Mouse (Mus musculus): ENCODE data around the gene Atpaf1. TPM values are rescaled to one million over a fixed set of nuclear protein-coding genes. Genes with fewer than 3 reads are reported as not detected.

Gene Atpaf1
- total and polyA plus RNA-seq, 2 experiments: 16.5 to 23.4 TPM

DNA sequence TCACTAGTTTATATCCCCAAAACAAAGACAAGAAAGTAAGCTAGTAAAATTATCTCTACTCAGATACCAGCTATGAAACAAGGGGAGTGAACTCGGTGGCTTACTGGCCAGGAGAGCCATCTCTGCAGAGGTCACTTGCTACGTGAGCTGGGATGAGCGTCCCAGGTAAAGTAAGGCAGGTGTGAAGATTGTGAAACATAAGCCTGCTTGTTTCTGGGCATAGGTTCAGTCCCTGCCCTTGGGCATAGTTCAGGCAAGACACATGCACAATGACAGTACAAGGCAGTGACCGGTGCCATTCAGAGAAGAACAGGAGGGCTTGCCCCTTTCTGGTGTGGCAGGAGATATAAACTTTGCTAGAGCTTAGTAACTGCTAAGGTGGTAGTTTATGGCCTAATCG, 31.0 kb downstream of the Atpaf1 start:
- Histone ChIP-seq H3K4me3 (ENCODE audit: insufficient read depth, low read depth, low read length) (no peak overlapping the region), H3K79me2 (ENCODE audit: control insufficient read depth, insufficient read depth, low read length) (no peaks in the 10 kb centered on the region), H3K9ac (ENCODE audit: low read depth, low read length) (no peak overlapping the region), H3K4me1 (ENCODE audit: control insufficient read depth, insufficient read depth, low read length) (no peaks in the 10 kb centered on the region), H3K27me3 (ENCODE audit: control insufficient read depth, insufficient read depth, low read length) (no peaks in the 10 kb centered on the region), H3K36me3 (ENCODE audit: control insufficient read depth, insufficient read depth, low read length) (peaks cover 16% of the 10 kb centered on the region), H3K27ac (replicated peaks; ENCODE audit: insufficient read depth, low read depth, low read length) (no peak overlapping the region)
- TF ChIP-seq POLR2A (IDR thresholded peaks at IDR 0.05; ENCODE audit: extremely low read depth, insufficient read depth, low read length) (no peak), CTCF (IDR thresholded peaks at IDR 0.05; ENCODE audit: low read depth, low read length) (no peak)
- DNase-seq (ENCODE audit: extremely low read depth, low read depth, low spot score): peak; percentile 68
- 56% methylated on average over 5 of the region's 5 CpGs for whole genome bisulfite sequencing

- no peaks in the 10 kb centered on the region; the same call in none of the 2 replicates for H3K4me1 ChIP-seq (ENCODE audit: control insufficient read depth, insufficient read depth, low read length)
- 93% methylated on average over 3 of the region's 3 CpGs for WGBS
- H3K4me3 ChIP-seq (ENCODE audit: insufficient read depth, low read depth, low read length): no peak overlapping the region
- H3K27me3 ChIP-seq (ENCODE audit: control insufficient read depth, insufficient read depth, low read length): no peaks in the 10 kb centered on the region
- TF ChIP-seq POLR2A (IDR thresholded peaks at IDR 0.05; ENCODE audit: extremely low read depth, insufficient read depth, low read length): no peak
- TF ChIP-seq CTCF (IDR thresholded peaks at IDR 0.05; ENCODE audit: low read depth, low read length): no peak
- no peaks in the 10 kb centered on the region for H3K79me2 ChIP-seq (ENCODE audit: control insufficient read depth, insufficient read depth, low read length)
- no peak overlapping the region for H3K9ac ChIP-seq (ENCODE audit: low read depth, low read length)
- no peaks in the 10 kb centered on the region; the same call in 1 of the 2 replicates for H3K36me3 ChIP-seq (ENCODE audit: control insufficient read depth, insufficient read depth, low read length)
- no peak for DNase-seq (ENCODE audit: extremely low read depth, low read depth, low spot score)
- no peak overlapping the region for H3K27ac ChIP-seq (replicated peaks; ENCODE audit: insufficient read depth, low read depth, low read length)
Measured at GRCm38 (mm10) chr4:115820199-115820598, 35.6 kb downstream of the Atpaf1 start.

- H3K79me2 ChIP-seq (ENCODE audit: control insufficient read depth, insufficient read depth, low read length): no peaks in the 10 kb centered on the region
- no peak for TF ChIP-seq POLR2A (IDR thresholded peaks at IDR 0.05; ENCODE audit: extremely low read depth, insufficient read depth, low read length)
- TF ChIP-seq CTCF (IDR thresholded peaks at IDR 0.05; ENCODE audit: low read depth, low read length): no peak
- H3K36me3 ChIP-seq (ENCODE audit: control insufficient read depth, insufficient read depth, low read length): no peaks in the 10 kb centered on the region; the same call in 1 of the 2 replicates
- H3K4me3 ChIP-seq (ENCODE audit: insufficient read depth, low read depth, low read length): no peak overlapping the region
- H3K9ac ChIP-seq (ENCODE audit: low read depth, low read length): no peak overlapping the region
- no peak for DNase-seq (ENCODE audit: extremely low read depth, low read depth, low spot score)
- 97% methylated on average over 3 of the region's 3 CpGs for WGBS
- no peaks in the 10 kb centered on the region; the same call in none of the 2 replicates for H3K4me1 ChIP-seq (ENCODE audit: control insufficient read depth, insufficient read depth, low read length)
- no peaks in the 10 kb centered on the region for H3K27me3 ChIP-seq (ENCODE audit: control insufficient read depth, insufficient read depth, low read length)
- no peak overlapping the region for H3K27ac ChIP-seq (replicated peaks; ENCODE audit: insufficient read depth, low read depth, low read length)
Measured at GRCm38 (mm10) chr4:115820944-115821343, 36.3 kb downstream of the Atpaf1 start.

DNA sequence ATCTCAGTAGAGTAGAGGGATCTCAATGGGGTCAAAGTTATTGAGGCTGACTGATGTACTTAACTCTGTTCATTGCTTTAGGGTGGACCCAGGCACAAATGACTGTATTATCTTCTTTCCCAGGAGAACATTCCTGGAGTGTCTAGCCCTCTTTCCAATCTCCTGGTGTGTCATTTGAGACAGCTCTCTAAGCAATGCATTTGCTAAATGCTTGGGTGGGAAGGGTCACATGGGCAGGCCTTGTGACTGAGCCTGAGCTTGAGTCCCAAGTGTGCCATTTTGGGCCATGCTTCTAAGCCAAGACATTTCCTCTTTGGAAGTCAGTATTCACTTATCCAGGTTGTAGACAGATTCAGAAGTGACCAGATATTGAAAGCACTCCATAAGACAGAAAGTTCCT, 36.8 kb downstream of the Atpaf1 start:
- Histone ChIP-seq H3K9ac (ENCODE audit: low read depth, low read length) (no peak overlapping the region), H3K79me2 (ENCODE audit: control insufficient read depth, insufficient read depth, low read length) (no peaks in the 10 kb centered on the region), H3K4me1 (ENCODE audit: control insufficient read depth, insufficient read depth, low read length) (no peaks in the 10 kb centered on the region; the same call in none of the 2 replicates), H3K4me3 (ENCODE audit: insufficient read depth, low read depth, low read length) (no peak overlapping the region), H3K36me3 (ENCODE audit: control insufficient read depth, insufficient read depth, low read length) (no peaks in the 10 kb centered on the region; the same call in 1 of the 2 replicates), H3K27me3 (ENCODE audit: control insufficient read depth, insufficient read depth, low read length) (no peaks in the 10 kb centered on the region), H3K27ac (replicated peaks; ENCODE audit: insufficient read depth, low read depth, low read length) (no peak overlapping the region)
- TF ChIP-seq POLR2A (IDR thresholded peaks at IDR 0.05; ENCODE audit: extremely low read depth, insufficient read depth, low read length): no peak
- no peak for TF ChIP-seq CTCF (IDR thresholded peaks at IDR 0.05; ENCODE audit: low read depth, low read length)
- DNase-seq (ENCODE audit: extremely low read depth, low read depth, low spot score): no peak

- H3K4me3 ChIP-seq (ENCODE audit: insufficient read depth, low read depth, low read length): no peak overlapping the region
- H3K79me2 ChIP-seq (ENCODE audit: control insufficient read depth, insufficient read depth, low read length): no peaks in the 10 kb centered on the region
- no peak overlapping the region for H3K27ac ChIP-seq (replicated peaks; ENCODE audit: insufficient read depth, low read depth, low read length)
- peaks cover under 1% of the 10 kb centered on the region for H3K4me1 ChIP-seq (ENCODE audit: control insufficient read depth, insufficient read depth, low read length)
- H3K9ac ChIP-seq (ENCODE audit: low read depth, low read length): no peak overlapping the region
- H3K27me3 ChIP-seq (ENCODE audit: control insufficient read depth, insufficient read depth, low read length): no peaks in the 10 kb centered on the region
- H3K36me3 ChIP-seq (ENCODE audit: control insufficient read depth, insufficient read depth, low read length): no peaks in the 10 kb centered on the region; the same call in 1 of the 2 replicates
- DNase-seq (ENCODE audit: extremely low read depth, low read depth, low spot score): peak; percentile 47
- TF ChIP-seq POLR2A (IDR thresholded peaks at IDR 0.05; ENCODE audit: extremely low read depth, insufficient read depth, low read length) (no peak), CTCF (IDR thresholded peaks at IDR 0.05; ENCODE audit: low read depth, low read length) (no peak)
- WGBS: 26% methylated on average over 3 of the region's 3 CpGs
Measured at GRCm38 (mm10) chr4:115821928-115822327, 37.3 kb downstream of the Atpaf1 start.

GRCm38 (mm10) chr4:115824178-115824577, 39.6 kb downstream of the Atpaf1 start:
- H3K4me1 ChIP-seq (ENCODE audit: control insufficient read depth, insufficient read depth, low read length): peaks cover 10% of the 10 kb centered on the region
- H3K9ac ChIP-seq (ENCODE audit: low read depth, low read length): no peak overlapping the region
- 72% methylated on average over 2 of the region's 2 CpGs for WGBS

More at GRCm38 (mm10) chr4:115824178-115824577, 39.6 kb downstream of the Atpaf1 start:
- DNase-seq (ENCODE audit: extremely low read depth, low read depth, low spot score): no peak
- peaks cover 4% of the 10 kb centered on the region; the same call in 1 of the 2 replicates for H3K79me2 ChIP-seq (ENCODE audit: control insufficient read depth, insufficient read depth, low read length)
- no peak overlapping the region for H3K27ac ChIP-seq (replicated peaks; ENCODE audit: insufficient read depth, low read depth, low read length)
- H3K27me3 ChIP-seq (ENCODE audit: control insufficient read depth, insufficient read depth, low read length): no peaks in the 10 kb centered on the region
- no peak for TF ChIP-seq POLR2A (IDR thresholded peaks at IDR 0.05; ENCODE audit: extremely low read depth, insufficient read depth, low read length)
- no peak for TF ChIP-seq CTCF (IDR thresholded peaks at IDR 0.05; ENCODE audit: low read depth, low read length)
- no peak overlapping the region for H3K4me3 ChIP-seq (ENCODE audit: insufficient read depth, low read depth, low read length)
- no peaks in the 10 kb centered on the region for H3K36me3 ChIP-seq (ENCODE audit: control insufficient read depth, insufficient read depth, low read length)

Data from liver, adult 2 months (tissue).